Mouse (Mus musculus) kidney, embryonic 15.5 days (tissue): Measurements from ENCODE around the gene Zswim3. TPM values are rescaled to one million over a fixed set of nuclear protein-coding genes. Genes with fewer than 3 reads are reported as not detected.
"Not testable (repeated sequence)": the region's sequence is repeated elsewhere in the genome, so short reads cannot be mapped to it uniquely, and the experiment has no call there.

Experiments used
- ATAC-seq: fragments of 200-750 bp; cut with Nextera tagmentation; replicated peaks from 2 replicates; pipeline ENCODE4 v1.8.0; 2017; ENCODE audit warnings: moderate TSS enrichment; ENCODE audit not compliant: low FRiP score
- H3K27ac ChIP-seq: fragments of 300-500 bp; sonication (generic); 2 replicates; pipeline ENCODE4 v1.5.1; 2015; ENCODE audit warnings: mild to moderate bottlenecking, inconsistent platforms
- H3K27me3 ChIP-seq: fragments of 300-500 bp; sonication (generic); 2 replicates; pipeline ENCODE4 v1.6.1; 2015; ENCODE audit warnings: inconsistent platforms
- H3K36me3 ChIP-seq: fragments of 300-500 bp; sonication (generic); 2 replicates; pipeline ENCODE4 v1.6.1; 2015; ENCODE audit warnings: inconsistent platforms
- H3K4me1 ChIP-seq: fragments of 300-500 bp; sonication (generic); 2 replicates; pipeline ENCODE4 v1.6.1; 2015; ENCODE audit warnings: inconsistent platforms
- H3K4me2 ChIP-seq: fragments of 300-500 bp; sonication (generic); 2 replicates; pipeline ENCODE4 v1.6.1; 2015; ENCODE audit warnings: moderate library complexity, mild to moderate bottlenecking, inconsistent platforms
- H3K4me3 ChIP-seq: fragments of 300-500 bp; sonication (generic); replicated peaks from 2 replicates; pipeline ENCODE4 v1.5.1; 2015; ENCODE audit warnings: mild to moderate bottlenecking, inconsistent platforms
- H3K9ac ChIP-seq: fragments of 300-500 bp; sonication (generic); 2 replicates; pipeline ENCODE4 v1.6.1; 2015; ENCODE audit warnings: mild to moderate bottlenecking, inconsistent platforms
- H3K9me3 ChIP-seq: fragments of 300-500 bp; sonication (generic); replicated peaks from 2 replicates; pipeline ENCODE4 v1.6.1; 2016; ENCODE audit warnings: inconsistent platforms
- WGBS: fragments of 180-500 bp; shearing (Covaris S2); methylation state at CpG from one replicate; pipeline ENCODE4 v1.1.7; 2015; ENCODE audit warnings: mixed read lengths; 5-methylcytosine and 5-hydroxymethylcytosine counted together
- polyA plus RNA-seq: library from polyadenylated mRNA; unstranded; fragments of >200 nt; fragmentation: Nextera tagmentation; extraction: Ambion mirVana; gene quantifications from 2 replicates; pipeline ENCODE4 v1.2.1, GENCODE M21; 2015

Gene Zswim3
- polyA plus RNA-seq, 1 experiment from 2014 or later = 9.2 TPM

DNA sequence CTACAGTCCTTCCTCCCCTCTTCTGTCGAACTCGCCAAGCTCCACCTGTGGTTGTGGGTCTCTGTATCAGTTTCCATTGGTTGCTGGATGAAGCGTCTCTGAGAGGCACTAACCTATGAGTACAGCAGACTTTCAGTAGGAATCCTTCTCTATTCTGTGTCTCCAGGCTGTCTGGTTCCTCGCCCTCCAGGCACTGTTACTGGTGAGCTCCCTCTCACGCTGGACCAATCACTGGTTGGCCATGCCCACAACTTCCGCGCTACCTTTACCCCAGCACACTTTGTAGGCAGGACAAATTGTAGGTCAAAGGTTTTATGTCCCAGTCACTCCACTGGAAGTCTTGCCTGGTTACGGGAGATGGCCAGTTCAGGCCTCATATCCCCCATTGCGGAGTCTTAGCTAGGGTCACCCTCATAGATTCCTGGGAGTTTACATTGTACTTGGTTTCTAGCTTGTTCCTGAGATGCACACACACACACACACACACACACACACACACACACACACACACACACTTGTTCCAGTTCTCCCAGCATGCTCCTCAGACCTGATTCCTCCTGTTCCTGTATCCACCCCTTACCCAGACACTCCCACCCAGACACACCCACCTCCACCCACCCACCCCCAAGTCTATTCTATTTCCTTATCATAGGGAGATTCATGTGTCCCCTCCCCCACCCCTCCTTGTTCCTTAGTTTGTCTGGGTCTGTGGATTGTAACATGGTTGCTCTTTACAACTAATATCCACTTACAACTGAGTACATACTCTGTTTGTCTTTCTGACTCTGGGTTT is 54.9 kb downstream of the Zswim3 start:
- WGBS = 33% methylated on average over 9 of the region's 9 CpGs
- Histone ChIP-seq H3K4me2 (peak overlapping the region; percentile 27; the same call in 1 of the 2 replicates), H3K9ac (no peak overlapping the region), H3K4me3 (no peak overlapping the region), H3K4me1 (peaks cover 71% of the 10 kb centered on the region), H3K27ac (peak overlapping the region; percentile 75), H3K9me3 (no peaks in the 10 kb centered on the region), H3K36me3 (no peaks in the 10 kb centered on the region), H3K27me3 (peaks cover 34% of the 10 kb centered on the region)
- ATAC-seq = 0 out of 2 replicates have a peak, but pooled peaks have one; percentile 26

DNA sequence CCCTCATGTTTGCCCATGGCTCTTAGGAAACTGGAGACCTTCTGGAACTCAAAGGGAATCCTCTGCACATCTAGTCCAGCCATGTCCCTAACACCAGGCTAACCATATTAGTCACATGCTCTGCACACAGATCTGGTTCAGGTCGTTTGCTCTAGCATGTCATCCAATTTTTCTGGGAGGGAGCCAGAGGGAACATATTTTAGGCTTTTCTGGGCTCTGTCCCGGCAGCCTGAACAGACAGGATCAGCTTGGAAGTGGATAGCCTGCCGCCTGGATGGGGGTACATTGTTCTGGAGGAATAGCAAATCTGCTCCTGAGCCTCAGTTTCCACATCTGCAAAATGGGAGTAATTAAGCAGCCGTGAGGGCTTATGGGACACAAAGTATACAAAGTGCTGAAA is 56.2 kb downstream of the Zswim3 start:
- no peak overlapping the region for H3K4me2 ChIP-seq
- peaks cover 30% of the 10 kb centered on the region for H3K27me3 ChIP-seq
- no peak overlapping the region for H3K9ac ChIP-seq
- peaks cover 62% of the 10 kb centered on the region for H3K4me1 ChIP-seq
- H3K4me3 ChIP-seq = no peak overlapping the region
- no peak for ATAC-seq
- H3K9me3 ChIP-seq = no peaks in the 10 kb centered on the region
- no peaks in the 10 kb centered on the region for H3K36me3 ChIP-seq
- H3K27ac ChIP-seq = peak overlapping the region; percentile 87; the same call in 1 of the 2 replicates
- 69% methylated on average over 4 of the region's 4 CpGs for WGBS

DNA sequence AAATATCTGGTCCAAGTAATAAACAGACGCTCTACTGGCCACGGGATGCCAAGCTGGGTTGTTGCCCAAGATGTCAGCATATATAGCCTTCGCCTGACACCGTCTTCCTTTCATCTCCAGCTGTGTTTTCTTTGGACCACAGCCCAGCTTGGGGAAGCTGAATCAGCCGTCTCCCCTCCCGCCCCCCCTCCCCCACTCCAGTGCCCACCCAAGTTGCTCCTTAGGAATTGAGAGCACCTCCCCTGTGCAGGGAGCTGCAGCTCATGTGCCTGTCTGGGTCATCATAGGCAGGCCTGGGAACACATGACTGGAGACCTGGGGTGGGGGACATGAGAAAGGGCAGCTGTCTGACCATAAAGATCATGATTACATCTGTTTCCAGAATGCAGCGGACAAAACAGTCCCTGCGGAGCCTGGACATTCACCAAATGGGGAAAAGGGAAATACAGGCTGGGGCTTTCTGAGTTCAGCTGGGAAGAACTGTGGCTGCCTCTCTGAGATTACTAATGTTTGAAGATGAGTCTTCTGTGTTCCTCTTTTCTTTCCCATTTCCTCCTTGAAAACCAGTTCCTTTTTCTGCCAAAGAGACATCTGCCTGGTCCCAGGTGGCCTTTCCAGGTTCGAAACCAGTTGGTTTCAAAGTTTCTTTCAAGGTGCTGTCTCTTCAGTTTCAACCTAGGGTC is 57.4 kb downstream of the Zswim3 start:
- WGBS = 13% methylated on average over 9 of the region's 9 CpGs
- Histone ChIP-seq H3K4me2 (peak overlapping the region; percentile 14; the same call in 1 of the 2 replicates), H3K4me3 (no peak overlapping the region), H3K27me3 (peaks cover 18% of the 10 kb centered on the region), H3K4me1 (peaks cover 58% of the 10 kb centered on the region), H3K9ac (no peak overlapping the region), H3K9me3 (no peaks in the 10 kb centered on the region), H3K36me3 (no peaks in the 10 kb centered on the region), H3K27ac (peak overlapping the region; percentile 87)
- peak; percentile 75 for ATAC-seq

DNA sequence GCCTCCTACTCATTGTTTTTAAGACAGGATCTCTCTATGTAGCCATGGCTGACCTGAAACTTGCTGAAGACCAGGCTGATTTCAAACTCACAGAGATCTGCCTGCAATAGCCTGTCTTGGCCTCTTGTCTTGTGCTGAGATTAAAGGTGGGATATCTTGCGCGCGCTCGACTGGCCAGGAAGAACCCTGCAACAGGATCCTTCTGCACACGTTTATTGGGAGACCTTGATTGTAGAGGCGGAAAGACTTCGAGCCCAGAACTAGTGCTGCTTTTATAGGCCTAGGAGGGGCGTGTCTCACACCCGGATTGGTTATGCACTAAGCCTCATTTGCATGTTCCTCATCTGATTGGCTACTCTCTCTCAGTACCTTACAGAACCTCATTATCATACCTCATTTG is 58.5 kb downstream of the Zswim3 start:
- not testable (repeated sequence) for H3K9me3 ChIP-seq, H3K9ac ChIP-seq, H3K27ac ChIP-seq, H3K4me3 ChIP-seq, ATAC-seq, H3K27me3 ChIP-seq, H3K4me2 ChIP-seq, H3K36me3 ChIP-seq
- WGBS = 91% methylated on average over 9 of the region's 9 CpGs
- H3K4me1 ChIP-seq = peaks cover 48% of the 10 kb centered on the region

DNA sequence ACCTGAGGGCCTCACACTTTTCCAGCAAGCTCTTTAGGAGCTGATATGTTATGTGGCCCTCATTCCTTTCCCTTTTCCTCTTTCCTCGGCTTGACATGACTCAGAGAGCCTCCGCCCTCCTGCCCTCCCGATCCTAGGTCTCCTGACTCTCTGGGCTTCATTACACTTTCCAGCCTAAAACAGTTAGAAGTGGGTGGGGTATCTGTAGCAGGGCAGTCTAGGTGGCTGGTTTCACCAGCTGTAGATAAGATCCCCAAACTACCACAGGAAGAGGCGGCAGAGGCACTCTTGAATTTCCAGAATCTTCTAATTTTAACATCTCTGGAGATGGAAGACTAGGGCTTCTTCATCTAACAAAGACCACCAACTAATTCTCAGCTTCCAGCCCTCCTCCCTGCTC is 59.7 kb downstream of the Zswim3 start:
- Histone ChIP-seq H3K36me3 (no peaks in the 10 kb centered on the region), H3K9me3 (no peaks in the 10 kb centered on the region; the same call in 1 of the 2 replicates), H3K27ac (no peak overlapping the region), H3K9ac (no peak overlapping the region), H3K4me2 (no peak overlapping the region), H3K4me3 (no peak overlapping the region), H3K4me1 (peaks cover 38% of the 10 kb centered on the region), H3K27me3 (no peaks in the 10 kb centered on the region)
- WGBS = 68% methylated on average over 4 of the region's 4 CpGs
- no peak for ATAC-seq

DNA sequence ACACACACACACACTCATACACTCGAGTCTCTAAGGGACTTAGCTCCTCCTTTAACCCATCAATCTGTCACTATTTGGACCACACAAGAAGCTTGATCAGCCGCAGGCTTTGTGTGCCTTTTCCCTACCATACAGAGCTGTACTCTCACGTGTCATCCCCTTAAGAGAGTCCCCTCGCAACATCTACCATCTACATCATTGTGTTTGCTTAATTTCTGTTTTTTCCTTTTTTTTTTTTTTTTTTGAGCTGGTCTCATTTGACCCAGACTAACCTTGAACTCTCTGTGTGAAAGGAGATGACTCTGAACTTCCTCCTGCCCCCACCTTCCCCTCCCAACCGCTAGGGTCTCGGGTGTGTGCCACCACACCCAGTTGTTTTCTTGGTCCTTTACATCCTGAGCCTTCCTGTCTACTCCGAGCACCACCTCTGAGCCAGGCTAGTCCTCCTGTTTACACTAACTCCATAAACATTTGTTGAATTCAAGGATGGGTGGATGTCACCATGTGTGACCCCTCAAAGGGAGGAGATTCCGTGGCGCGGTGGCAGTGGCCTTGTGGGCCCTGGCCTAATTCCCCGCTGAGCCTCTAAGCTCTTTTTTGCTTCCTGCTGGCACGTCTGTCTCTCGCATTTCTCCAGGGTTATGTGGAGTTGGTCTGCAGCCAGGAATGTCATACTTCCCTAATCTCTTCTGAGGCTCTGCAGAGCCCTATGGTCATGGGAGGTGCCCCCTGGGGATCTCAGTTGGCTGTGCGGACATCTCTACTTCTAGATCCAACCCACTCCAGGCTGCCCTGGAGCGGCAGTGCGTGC is 62.0 kb downstream of the Zswim3 start:
- peak overlapping the region; percentile 75 for H3K27ac ChIP-seq
- 35% methylated on average over 16 of the region's 16 CpGs for WGBS
- H3K9me3 ChIP-seq = no peaks in the 10 kb centered on the region; the same call in 1 of the 2 replicates
- no peak overlapping the region for H3K9ac ChIP-seq
- no peak overlapping the region for H3K4me2 ChIP-seq
- peaks cover 19% of the 10 kb centered on the region for H3K4me1 ChIP-seq
- no peaks in the 10 kb centered on the region for H3K36me3 ChIP-seq
- H3K27me3 ChIP-seq = no peaks in the 10 kb centered on the region
- H3K4me3 ChIP-seq = no peak overlapping the region
- ATAC-seq = no peak

DNA sequence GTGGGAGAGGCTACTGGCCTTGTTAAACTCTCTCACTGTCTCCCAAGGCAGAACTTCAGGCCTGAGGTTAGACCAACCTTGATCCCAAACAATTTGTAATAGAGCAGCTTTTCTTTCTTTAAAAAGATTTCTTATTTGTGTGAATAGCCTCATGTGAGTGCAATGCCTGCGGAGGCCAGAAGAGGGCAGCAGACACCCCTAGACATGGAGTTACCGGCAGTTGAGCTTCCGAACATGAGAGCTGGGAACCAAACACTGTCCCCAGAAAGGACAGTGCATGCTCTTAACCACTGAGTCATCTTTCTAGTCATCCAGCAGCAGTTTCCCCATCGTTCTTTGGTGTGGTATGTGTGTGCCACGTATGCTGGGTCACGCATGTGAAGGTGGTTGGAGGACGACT is 62.7 kb downstream of the Zswim3 start:
- no peak for ATAC-seq
- H3K36me3 ChIP-seq = no peaks in the 10 kb centered on the region
- no peaks in the 10 kb centered on the region; the same call in 1 of the 2 replicates for H3K9me3 ChIP-seq
- H3K9ac ChIP-seq = no peak overlapping the region
- peak overlapping the region; percentile 75; the same call in 1 of the 2 replicates for H3K27ac ChIP-seq
- no peak overlapping the region for H3K4me2 ChIP-seq
- H3K4me3 ChIP-seq = no peak overlapping the region
- no peaks in the 10 kb centered on the region for H3K27me3 ChIP-seq
- WGBS = 95% methylated on average over 7 of the region's 7 CpGs
- peaks cover 13% of the 10 kb centered on the region for H3K4me1 ChIP-seq

DNA sequence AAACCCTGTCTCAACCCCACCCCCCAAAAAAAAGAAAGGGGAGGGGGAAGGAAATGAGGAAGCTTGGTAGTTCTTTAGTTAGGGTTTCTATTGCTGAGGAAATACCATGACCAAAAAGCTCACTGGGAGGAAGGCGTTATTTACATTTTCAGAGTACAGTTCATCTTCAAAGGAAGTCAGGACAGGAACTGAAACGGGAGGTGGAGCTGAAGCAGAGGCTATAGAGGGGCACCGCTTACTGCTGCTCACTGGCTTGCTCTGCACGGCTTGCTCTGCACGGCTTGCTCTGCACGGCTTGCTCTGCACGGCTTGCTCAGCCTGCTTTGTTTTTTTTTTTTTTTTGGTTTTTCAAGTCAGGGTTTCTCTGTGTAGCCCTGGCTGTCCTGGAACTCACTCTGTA is 63.6 kb downstream of the Zswim3 start:
- no peaks in the 10 kb centered on the region for H3K27me3 ChIP-seq
- H3K36me3 ChIP-seq = no peaks in the 10 kb centered on the region
- peaks cover 9% of the 10 kb centered on the region for H3K4me1 ChIP-seq
- 66% methylated on average over 7 of the region's 7 CpGs for WGBS
- ATAC-seq = no peak; the same call in 1 of the 2 replicates
- no peak overlapping the region for H3K9ac ChIP-seq
- H3K4me2 ChIP-seq = no peak overlapping the region
- no peak overlapping the region for H3K4me3 ChIP-seq
- H3K9me3 ChIP-seq = no peaks in the 10 kb centered on the region; the same call in 1 of the 2 replicates
- H3K27ac ChIP-seq = no peak overlapping the region

Other genes starting within 250 kb of the Zswim3 start
- gene Wfdc2, start 242.7 kb upstream of the Zswim3 start, polyA plus RNA-seq = 329 and 368 TPM in 2 replicates
- not detected in 2 replicates for gene Spint3, start 231.6 kb upstream of the Zswim3 start, polyA plus RNA-seq
- gene Wfdc6a, start 219.7 kb upstream of the Zswim3 start, polyA plus RNA-seq = 0.34 TPM in 1 of 2 replicates, not detected in the other
- gene Eppin, start 211.5 kb upstream of the Zswim3 start, polyA plus RNA-seq = not detected in 2 replicates
- gene Wfdc6b, start 191.6 kb upstream of the Zswim3 start, polyA plus RNA-seq = not detected in 2 replicates
- gene Wfdc8, start 191.5 kb upstream of the Zswim3 start, polyA plus RNA-seq = not detected in 2 replicates
- not detected in 2 replicates for gene Wfdc16, start 166.3 kb upstream of the Zswim3 start, polyA plus RNA-seq
- 0.41 TPM in 1 of 2 replicates, not detected in the other for gene Wfdc10, start 149.1 kb upstream of the Zswim3 start, polyA plus RNA-seq
- gene Wfdc9, start 148.5 kb upstream of the Zswim3 start, polyA plus RNA-seq = not detected in 2 replicates
- gene Wfdc11, start 131.0 kb upstream of the Zswim3 start, polyA plus RNA-seq = not detected in 2 replicates
- 0.43 and 0.57 TPM in 2 replicates for gene Wfdc13, start 120.0 kb upstream of the Zswim3 start, polyA plus RNA-seq
- gene Spint4, start 106.6 kb upstream of the Zswim3 start, polyA plus RNA-seq = 0.65 and 0.76 TPM in 2 replicates
- gene Spint5, start 89.8 kb upstream of the Zswim3 start, polyA plus RNA-seq = not detected in 2 replicates
- gene Wfdc3, start 59.2 kb upstream of the Zswim3 start, polyA plus RNA-seq = 1.2 and 1.3 TPM in 2 replicates
- gene Dnttip1, start 59.1 kb upstream of the Zswim3 start, polyA plus RNA-seq = 74.6 and 75.1 TPM in 2 replicates
- gene Ube2c, start 35.2 kb upstream of the Zswim3 start, polyA plus RNA-seq = 517 and 530 TPM in 2 replicates
- 40.1 and 87.2 TPM in 2 replicates for gene Tnnc2, start 25.1 kb upstream of the Zswim3 start, polyA plus RNA-seq
- 21.5 and 24.0 TPM in 2 replicates for gene Snx21, start 19.3 kb upstream of the Zswim3 start, polyA plus RNA-seq
- 20.8 and 21.2 TPM in 2 replicates for gene Acot8, start 216 bp upstream of the Zswim3 start, polyA plus RNA-seq
- 18.4 and 19.8 TPM in 2 replicates for gene Zswim1, start 17.6 kb downstream of the Zswim3 start, polyA plus RNA-seq
- gene Spata25, start 23.4 kb downstream of the Zswim3 start, polyA plus RNA-seq = 0.21 TPM in 1 of 2 replicates, not detected in the other
- 160 and 170 TPM in 2 replicates for gene Ctsa, start 27.8 kb downstream of the Zswim3 start, polyA plus RNA-seq
- gene Neurl2, start 28.4 kb downstream of the Zswim3 start, polyA plus RNA-seq = 7.0 and 8.9 TPM in 2 replicates
- gene Pltp, start 52.6 kb downstream of the Zswim3 start, polyA plus RNA-seq = 35.6 and 38.7 TPM in 2 replicates
- 73.1 and 81.1 TPM in 2 replicates for gene Pcif1, start 74.2 kb downstream of the Zswim3 start, polyA plus RNA-seq
- 12.1 and 14.4 TPM in 2 replicates for gene Zfp335, start 106.7 kb downstream of the Zswim3 start, polyA plus RNA-seq
- 2.6 and 41.3 TPM in 2 replicates for gene Mmp9, start 135.7 kb downstream of the Zswim3 start, polyA plus RNA-seq
- 1.1 TPM in 2 replicates for gene Slc12a5, start 155.7 kb downstream of the Zswim3 start, polyA plus RNA-seq
- gene Ncoa5, start 229.8 kb downstream of the Zswim3 start, polyA plus RNA-seq = 73.5 and 79.6 TPM in 2 replicates